Mouse (Mus musculus) cerebellum, adult 11 months (tissue): ENCODE results near the gene Tacc2.

ENCODE experiments used
- DNase-seq: peaks from one replicate; pipeline ENCODE4 v3.0.0; 2022

Gene Tacc2

GRCm38 (mm10) chr7:130692943-130693799 lies 115.9 kb downstream of the Tacc2 start:
- peak; percentile 63 for DNase-seq

GRCm38 (mm10) chr7:130693800-130694193 lies 116.6 kb downstream of the Tacc2 start:
- DNase-seq: peak; percentile 47

- DNase-seq: no peak
These were observed 118.6 kb downstream of the Tacc2 start for GRCm38 (mm10) chr7:130695669-130696338.

GRCm38 (mm10) chr7:130696347-130697234 lies 119.4 kb downstream of the Tacc2 start:
- DNase-seq: no peak

- no peak for DNase-seq
These were observed 121.2 kb downstream of the Tacc2 start for GRCm38 (mm10) chr7:130698480-130698879.

- no peak for DNase-seq
These were observed 124.1 kb downstream of the Tacc2 start for GRCm38 (mm10) chr7:130701336-130701735.

- no peak for DNase-seq
These were observed 128.0 kb downstream of the Tacc2 start for GRCm38 (mm10) chr7:130705230-130705629.

GRCm38 (mm10) chr7:130708940-130709339 lies 131.7 kb downstream of the Tacc2 start:
- no peak for DNase-seq

GRCm38 (mm10) chr7:130709372-130710274 lies 132.4 kb downstream of the Tacc2 start:
- peak; percentile 55 for DNase-seq

- no peak for DNase-seq
These were observed 134.6 kb downstream of the Tacc2 start for GRCm38 (mm10) chr7:130711851-130712250.

GRCm38 (mm10) chr7:130713319-130713718 lies 136.1 kb downstream of the Tacc2 start:
- DNase-seq: no peak

- DNase-seq: peak; percentile 85
These were observed 138.2 kb downstream of the Tacc2 start for GRCm38 (mm10) chr7:130715467-130715866.

GRCm38 (mm10) chr7:130716341-130716740 lies 139.1 kb downstream of the Tacc2 start:
- no peak for DNase-seq

GRCm38 (mm10) chr7:130716989-130717388 lies 139.8 kb downstream of the Tacc2 start:
- no peak for DNase-seq

GRCm38 (mm10) chr7:130719931-130720598 lies 142.8 kb downstream of the Tacc2 start:
- DNase-seq: no peak

GRCm38 (mm10) chr7:130720646-130721335 lies 143.6 kb downstream of the Tacc2 start:
- peak; percentile 38 for DNase-seq

GRCm38 (mm10) chr7:130726185-130726584 lies 148.9 kb downstream of the Tacc2 start:
- no peak for DNase-seq

GRCm38 (mm10) chr7:130726724-130727422 lies 149.6 kb downstream of the Tacc2 start:
- DNase-seq: no peak

- DNase-seq: no peak
These were observed 150.3 kb downstream of the Tacc2 start for GRCm38 (mm10) chr7:130727560-130727959.

- DNase-seq: no peak
These were observed 154.6 kb downstream of the Tacc2 start for GRCm38 (mm10) chr7:130731792-130732191.
